Mouse (Mus musculus) hindbrain, embryonic 12.5 days (tissue): ENCODE results near the gene Hoxd3. TPM values are rescaled to one million over a fixed set of nuclear protein-coding genes. Genes with fewer than 3 reads are reported as not detected.

Experiments
- ATAC-seq: fragments of 200-750 bp; cut with Nextera tagmentation; 2 replicates; pipeline ENCODE4 v1.8.0; 2017; ENCODE audit warnings: moderate TSS enrichment; ENCODE audit not compliant: low FRiP score
- H3K27ac ChIP-seq: fragments of 300-500 bp; sonication (generic); 2 replicates; pipeline ENCODE4 v1.5.1; 2016; ENCODE audit warnings: mild to moderate bottlenecking
- H3K27me3 ChIP-seq: fragments of 300-500 bp; sonication (generic); 2 replicates; pipeline ENCODE4 v1.6.1; 2016; ENCODE audit warnings: mild to moderate bottlenecking
- H3K36me3 ChIP-seq: fragments of 300-500 bp; sonication (generic); 2 replicates; pipeline ENCODE4 v1.6.1; 2016; ENCODE audit warnings: mild to moderate bottlenecking
- H3K4me1 ChIP-seq: fragments of 300-500 bp; sonication (generic); 2 replicates; pipeline ENCODE4 v1.6.1; 2016
- H3K4me2 ChIP-seq: fragments of 300-500 bp; sonication (generic); replicated peaks from 2 replicates; pipeline ENCODE4 v1.6.1; 2016; ENCODE audit warnings: mild to moderate bottlenecking
- H3K4me3 ChIP-seq: fragments of 300-500 bp; sonication (generic); 2 replicates; pipeline ENCODE4 v1.5.1; 2016; ENCODE audit warnings: mild to moderate bottlenecking
- H3K9ac ChIP-seq: fragments of 300-500 bp; sonication (generic); 2 replicates; pipeline ENCODE4 v1.6.1; 2016; ENCODE audit warnings: mild to moderate bottlenecking, moderate library complexity
- H3K9me3 ChIP-seq: fragments of 300-500 bp; sonication (generic); replicated peaks from 2 replicates; pipeline ENCODE4 v1.6.1; 2016; ENCODE audit warnings: mild to moderate bottlenecking
- WGBS: fragments of 180-500 bp; shearing (Covaris S2); methylation state at CpG from one replicate; pipeline ENCODE4 v1.1.7; 2016; 5-methylcytosine and 5-hydroxymethylcytosine counted together
- polyA plus RNA-seq: library from polyadenylated mRNA; unstranded; fragments of >200 nt; fragmentation: Nextera tagmentation; extraction: Ambion mirVana; gene quantifications from 2 replicates; pipeline ENCODE4 v1.2.1, GENCODE M21; 2016

The Hoxd3 gene
- polyA plus RNA-seq, 1 experiment from 2014 or later = 69.6 TPM

DNA sequence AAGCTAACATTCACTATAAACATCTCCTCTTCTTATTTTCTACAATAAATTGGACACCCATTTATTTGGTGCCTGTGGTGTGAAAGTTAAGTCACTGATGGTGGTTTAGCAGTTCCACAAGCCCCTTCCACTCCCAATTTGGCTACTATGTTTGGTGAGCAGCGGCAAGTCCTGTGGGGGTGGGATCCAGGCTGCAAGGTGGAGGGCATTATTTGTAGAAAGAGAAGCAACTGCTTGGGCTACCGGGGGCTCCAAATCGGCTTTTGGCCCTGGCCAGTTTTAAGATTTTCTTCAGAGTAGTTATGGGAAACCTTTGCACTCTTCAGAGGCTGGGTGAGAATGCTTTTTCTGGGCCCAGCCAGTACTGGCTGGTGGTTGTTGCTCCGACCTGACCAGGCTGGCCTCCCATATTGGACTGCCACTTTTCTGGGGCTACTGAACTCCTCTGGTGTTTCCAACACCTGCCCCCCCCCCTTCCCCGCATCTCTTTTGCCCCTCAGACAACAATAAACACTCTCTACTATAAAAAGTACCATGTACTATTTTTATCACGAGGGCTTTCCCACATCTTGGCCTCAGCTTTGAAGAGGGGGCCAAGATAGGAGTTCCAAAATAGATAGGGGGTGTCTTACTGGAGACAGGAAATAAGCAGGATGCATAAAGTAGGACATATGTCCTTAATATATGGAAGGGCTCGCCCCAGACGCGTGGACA, 20.2 kb downstream of the Hoxd3 start:
- Histone ChIP-seq H3K36me3 (no peaks in the 10 kb centered on the region), H3K9ac (peak overlapping the region; percentile 73), H3K4me1 (no peaks in the 10 kb centered on the region), H3K9me3 (no peaks in the 10 kb centered on the region), H3K4me2 (peak overlapping the region; percentile 49), H3K4me3 (peak overlapping the region; percentile 44), H3K27me3 (peaks cover 90% of the 10 kb centered on the region), H3K27ac (peak overlapping the region; percentile 97)
- 4% methylated on average over 9 of the region's 9 CpGs for WGBS
- no peak for ATAC-seq

DNA sequence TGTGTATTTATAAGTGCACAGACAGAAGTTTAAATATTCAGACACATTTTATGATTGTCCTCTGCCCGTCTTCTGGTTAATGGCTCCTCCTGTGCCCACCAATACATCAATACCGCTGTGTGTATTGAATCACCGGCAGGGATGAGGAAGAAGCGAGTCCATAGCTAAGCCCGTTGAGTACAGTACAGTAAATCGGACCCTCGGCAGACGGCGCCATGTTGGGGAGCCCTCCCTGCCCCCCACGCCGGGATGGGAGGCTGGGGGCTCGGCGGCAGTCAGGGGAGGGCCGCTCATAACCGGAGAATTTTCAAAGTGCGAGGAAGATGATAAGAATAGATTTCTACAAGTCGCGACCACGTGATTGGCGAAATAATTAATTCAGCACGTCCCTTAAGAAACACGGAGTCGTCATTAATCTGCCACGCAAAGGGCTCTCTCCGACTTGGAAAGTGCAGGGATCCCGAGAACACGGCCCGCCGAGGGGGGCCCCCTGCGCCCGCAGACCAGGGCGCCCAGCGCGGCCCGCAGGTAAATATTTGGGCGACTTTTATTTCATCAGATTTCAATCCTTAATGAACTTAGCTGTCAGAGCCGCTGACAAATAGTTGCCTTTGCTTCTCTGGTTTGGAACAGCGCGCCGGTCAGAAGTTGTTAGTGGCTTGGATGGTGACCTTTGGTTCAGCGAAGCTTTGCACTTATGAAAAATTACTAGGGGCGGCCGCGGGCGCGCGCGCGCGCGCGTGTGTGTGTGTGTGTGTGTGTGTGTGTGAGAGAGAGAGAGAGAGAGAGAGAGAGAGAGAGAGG, 21.0 kb downstream of the Hoxd3 start:
- Histone ChIP-seq H3K4me1 (no peaks in the 10 kb centered on the region), H3K9ac (peak overlapping the region; percentile 73), H3K9me3 (no peaks in the 10 kb centered on the region), H3K36me3 (no peaks in the 10 kb centered on the region), H3K4me2 (peak overlapping the region; percentile 49), H3K4me3 (peak overlapping the region; percentile 44), H3K27ac (peak overlapping the region; percentile 97), H3K27me3 (peaks cover 90% of the 10 kb centered on the region)
- under 1% methylated on average over 44 of the region's 52 CpGs for WGBS
- no peak for ATAC-seq

DNA sequence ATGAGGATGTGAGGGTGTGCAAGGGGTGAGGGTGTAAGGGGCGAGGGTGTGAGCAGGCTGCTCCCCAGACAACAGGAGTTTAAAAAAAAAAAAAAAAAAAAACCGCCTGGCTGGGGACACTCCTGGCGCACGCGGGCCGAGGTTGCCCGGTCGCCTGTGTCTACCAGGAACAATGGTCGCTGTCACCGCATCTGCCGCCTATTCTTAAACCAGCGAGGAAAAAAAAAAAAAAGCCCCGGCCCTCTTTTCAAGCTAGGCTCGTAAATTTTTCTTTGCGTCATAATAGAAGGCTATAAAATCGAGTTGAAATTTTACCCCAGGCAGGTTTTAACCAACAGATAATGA, 21.6 kb downstream of the Hoxd3 start:
- Histone ChIP-seq H3K9me3 (no peaks in the 10 kb centered on the region), H3K27ac (peak overlapping the region; percentile 97), H3K36me3 (no peaks in the 10 kb centered on the region), H3K27me3 (peaks cover 90% of the 10 kb centered on the region), H3K4me2 (peak overlapping the region; percentile 49), H3K9ac (peak overlapping the region; percentile 73), H3K4me1 (no peaks in the 10 kb centered on the region), H3K4me3 (peak overlapping the region; percentile 44)
- ATAC-seq = no peak
- 2% methylated on average over 13 of the region's 16 CpGs for WGBS

DNA sequence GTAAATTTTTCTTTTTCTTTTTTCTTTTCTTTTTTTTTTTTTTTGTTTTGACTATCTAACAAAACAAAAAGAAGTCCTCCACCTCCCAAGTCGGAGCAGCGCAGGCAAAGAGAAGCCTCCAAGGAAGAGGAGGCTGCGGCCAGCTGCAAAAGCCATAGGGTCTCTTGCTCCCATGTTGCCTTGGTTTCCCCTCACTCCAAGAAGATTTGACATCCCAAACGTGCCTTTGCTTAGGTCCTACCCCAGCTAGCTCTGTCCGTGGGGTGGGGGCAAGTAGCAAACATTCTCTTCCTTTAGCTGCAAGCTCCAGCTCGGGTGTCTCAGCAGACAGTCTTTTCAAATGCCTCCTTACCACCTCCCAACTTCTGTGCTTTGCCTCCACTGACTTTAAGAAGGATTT, 22.0 kb downstream of the Hoxd3 start:
- Histone ChIP-seq H3K36me3 (no peaks in the 10 kb centered on the region), H3K9ac (peak overlapping the region; percentile 73), H3K27me3 (peaks cover 90% of the 10 kb centered on the region), H3K4me1 (no peaks in the 10 kb centered on the region), H3K4me3 (peak overlapping the region; percentile 44), H3K9me3 (no peaks in the 10 kb centered on the region), H3K4me2 (peak overlapping the region; percentile 49), H3K27ac (peak overlapping the region; percentile 97)
- WGBS = 2% methylated on average over 6 of the region's 6 CpGs
- ATAC-seq = no peak

DNA sequence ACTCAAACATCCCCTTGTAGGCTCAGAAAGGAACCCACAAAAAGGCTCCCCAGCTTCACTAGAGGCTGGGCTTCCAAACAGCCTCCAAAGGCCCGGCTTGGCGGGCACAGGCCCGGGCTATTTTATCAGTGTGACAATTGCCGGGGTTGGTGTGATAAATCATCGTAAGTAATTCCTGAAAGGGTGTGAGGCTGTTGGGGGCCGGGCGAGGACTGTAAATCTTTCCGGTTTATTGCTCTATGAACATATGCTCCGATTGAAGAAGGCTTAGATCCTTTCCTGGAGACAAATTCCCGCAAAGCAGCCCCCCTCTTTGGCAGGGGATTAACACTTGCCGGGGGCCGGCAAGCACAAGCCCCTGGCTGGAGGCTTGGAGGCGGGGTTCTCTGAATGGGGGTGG, 22.7 kb downstream of the Hoxd3 start:
- H3K27ac ChIP-seq = peak overlapping the region; percentile 97
- H3K36me3 ChIP-seq = no peaks in the 10 kb centered on the region
- ATAC-seq = peak; percentile 39; the same call in 1 of the 2 replicates
- peak overlapping the region; percentile 49 for H3K4me2 ChIP-seq
- H3K4me1 ChIP-seq = no peaks in the 10 kb centered on the region
- peak overlapping the region; percentile 44 for H3K4me3 ChIP-seq
- peak overlapping the region; percentile 73 for H3K9ac ChIP-seq
- peaks cover 91% of the 10 kb centered on the region for H3K27me3 ChIP-seq
- no peaks in the 10 kb centered on the region for H3K9me3 ChIP-seq
- 0% methylated on average over 13 of the region's 13 CpGs for WGBS

DNA sequence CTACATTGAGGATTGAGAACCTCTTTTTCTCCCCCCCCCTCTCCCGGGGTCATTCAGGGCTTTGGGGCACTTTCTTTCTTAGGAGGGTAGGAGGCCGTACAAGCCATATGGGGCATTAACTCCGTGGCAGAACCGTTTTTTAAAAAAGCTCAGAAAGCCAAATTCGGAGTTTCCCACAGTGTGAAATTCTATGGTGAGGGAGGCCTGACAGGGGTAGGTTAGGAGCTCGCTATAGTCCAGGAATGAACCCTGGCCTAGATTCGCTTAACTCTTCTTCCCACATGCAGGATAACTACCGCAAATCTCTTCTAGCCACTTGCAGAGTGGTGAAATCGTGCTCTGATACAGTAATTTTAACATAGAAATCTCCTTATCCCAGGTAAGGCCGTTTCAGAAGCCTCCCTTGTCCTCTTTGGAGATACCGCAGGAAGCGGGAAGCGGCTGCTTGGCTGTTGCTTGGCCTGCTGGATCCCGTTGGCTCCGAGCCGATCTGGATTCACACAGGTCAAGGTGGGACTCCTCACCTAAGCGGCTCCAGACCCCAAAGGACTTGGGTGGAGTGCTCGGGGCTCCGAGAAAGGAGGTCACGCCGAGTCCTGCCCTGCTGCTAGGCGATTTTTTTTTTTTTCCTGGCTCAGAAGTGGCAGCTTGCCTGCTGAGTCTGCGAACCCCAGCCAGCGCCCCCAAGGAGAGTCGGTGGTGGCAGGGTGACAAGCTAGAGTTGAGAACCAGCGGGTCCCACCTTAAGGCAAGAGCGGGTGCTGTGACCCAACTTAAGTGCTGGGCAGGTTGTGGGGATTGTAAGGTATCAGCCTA, 23.5 kb downstream of the Hoxd3 start:
- peaks cover 92% of the 10 kb centered on the region for H3K27me3 ChIP-seq
- H3K36me3 ChIP-seq = no peaks in the 10 kb centered on the region
- no peak for ATAC-seq
- peak overlapping the region; percentile 49 for H3K4me2 ChIP-seq
- H3K9me3 ChIP-seq = no peaks in the 10 kb centered on the region
- peak overlapping the region; percentile 97 for H3K27ac ChIP-seq
- WGBS = under 1% methylated on average over 27 of the region's 27 CpGs
- H3K4me1 ChIP-seq = no peaks in the 10 kb centered on the region
- H3K4me3 ChIP-seq = peak overlapping the region; percentile 44
- peak overlapping the region; percentile 73 for H3K9ac ChIP-seq

DNA sequence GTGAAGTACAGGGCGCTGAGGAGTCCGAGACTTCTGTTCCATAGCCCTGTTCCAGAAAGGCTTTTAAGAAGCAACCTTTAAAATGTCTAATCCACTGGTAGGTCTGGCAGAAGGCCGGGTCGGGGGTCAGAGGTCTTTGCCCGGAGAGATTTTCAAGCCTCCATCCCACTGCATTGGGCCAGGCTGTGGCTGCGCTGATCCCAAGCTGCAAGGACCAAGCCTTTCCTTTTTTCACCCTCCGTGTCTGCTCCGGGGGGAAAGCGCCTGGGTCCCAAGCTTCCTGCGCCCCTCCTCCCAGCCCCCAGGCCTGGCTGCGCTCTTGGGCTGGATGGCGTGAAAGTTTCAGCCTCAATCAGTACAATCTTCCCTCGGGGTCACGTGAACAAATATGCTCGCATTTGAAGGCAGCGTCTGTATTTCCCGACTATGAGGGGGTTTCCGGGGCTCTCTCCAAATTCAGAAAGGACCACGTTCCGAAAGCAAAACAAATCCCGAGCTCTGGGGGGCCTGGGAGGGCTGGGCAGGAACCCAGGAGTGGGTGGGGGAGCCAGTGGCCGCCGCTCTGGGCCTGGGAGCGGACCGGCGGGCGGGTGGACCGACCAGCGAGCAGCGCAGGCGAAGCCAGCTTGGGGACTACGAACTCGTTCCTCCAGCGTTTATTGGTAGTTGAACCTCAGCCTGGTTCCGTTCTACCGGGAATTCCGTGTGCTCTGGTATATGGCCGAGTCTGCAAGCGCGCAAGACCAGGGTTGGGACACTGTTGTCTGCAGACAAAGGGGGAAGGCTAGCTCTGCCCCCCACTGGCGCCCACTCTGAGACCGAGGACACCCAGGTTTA, 24.3 kb downstream of the Hoxd3 start:
- peak overlapping the region; percentile 49 for H3K4me2 ChIP-seq
- no peaks in the 10 kb centered on the region for H3K36me3 ChIP-seq
- H3K27ac ChIP-seq = peak overlapping the region; percentile 97
- no peak for ATAC-seq
- H3K27me3 ChIP-seq = peaks cover 92% of the 10 kb centered on the region
- peak overlapping the region; percentile 73 for H3K9ac ChIP-seq
- peak overlapping the region; percentile 44 for H3K4me3 ChIP-seq
- H3K9me3 ChIP-seq = no peaks in the 10 kb centered on the region
- H3K4me1 ChIP-seq = no peaks in the 10 kb centered on the region; the same call in 1 of the 2 replicates
- under 1% methylated on average over 42 of the region's 42 CpGs for WGBS

DNA sequence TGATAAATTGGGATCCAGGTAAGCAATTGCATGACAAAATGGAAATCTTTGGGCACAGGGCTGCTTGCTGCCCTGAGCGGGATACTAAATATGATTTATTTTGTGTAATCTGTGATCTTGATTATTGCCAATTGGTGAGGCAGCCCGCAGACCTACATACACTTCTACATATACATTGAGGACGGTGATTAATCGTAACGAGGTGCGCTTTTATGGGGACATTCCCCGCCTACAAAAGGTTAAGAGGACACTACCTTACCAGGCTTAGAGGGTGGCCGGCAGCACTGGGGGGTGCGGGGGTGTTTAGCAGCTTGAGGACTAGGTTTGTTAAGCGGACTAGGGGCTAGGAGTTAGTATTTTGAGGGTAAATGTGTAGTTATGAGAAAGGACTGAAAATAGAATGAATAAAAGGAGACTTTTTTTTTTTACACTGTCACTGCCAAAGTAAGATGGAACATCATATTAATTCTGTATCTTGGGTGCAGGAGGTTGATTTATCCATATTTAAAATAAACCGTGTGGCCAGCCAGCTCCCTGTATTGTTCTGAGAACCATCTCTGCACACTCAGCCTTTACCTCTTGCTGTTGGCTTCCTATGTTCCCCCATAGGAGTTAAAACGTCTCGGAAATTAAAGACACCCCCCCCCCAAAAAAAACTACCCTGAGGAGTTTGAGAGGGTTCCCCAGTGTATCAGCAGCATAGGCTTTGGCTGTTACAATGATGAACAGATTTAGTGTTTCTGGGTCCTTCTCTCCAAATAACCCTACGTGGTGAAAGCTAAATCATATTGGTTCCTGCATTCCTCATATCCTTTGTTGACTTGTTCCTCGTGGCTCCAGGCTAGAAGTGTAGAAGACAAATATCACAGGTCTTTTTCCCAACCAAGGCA, 25.2 kb downstream of the Hoxd3 start:
- Histone ChIP-seq H3K9me3 (no peaks in the 10 kb centered on the region), H3K4me2 (peak overlapping the region; percentile 49), H3K4me3 (peak overlapping the region; percentile 44), H3K9ac (peak overlapping the region; percentile 73), H3K4me1 (peaks cover 3% of the 10 kb centered on the region; the same call in 1 of the 2 replicates), H3K36me3 (no peaks in the 10 kb centered on the region), H3K27ac (peak overlapping the region; percentile 97), H3K27me3 (peaks cover 93% of the 10 kb centered on the region)
- 4% methylated on average over 15 of the region's 15 CpGs for WGBS
- no peak for ATAC-seq

DNA sequence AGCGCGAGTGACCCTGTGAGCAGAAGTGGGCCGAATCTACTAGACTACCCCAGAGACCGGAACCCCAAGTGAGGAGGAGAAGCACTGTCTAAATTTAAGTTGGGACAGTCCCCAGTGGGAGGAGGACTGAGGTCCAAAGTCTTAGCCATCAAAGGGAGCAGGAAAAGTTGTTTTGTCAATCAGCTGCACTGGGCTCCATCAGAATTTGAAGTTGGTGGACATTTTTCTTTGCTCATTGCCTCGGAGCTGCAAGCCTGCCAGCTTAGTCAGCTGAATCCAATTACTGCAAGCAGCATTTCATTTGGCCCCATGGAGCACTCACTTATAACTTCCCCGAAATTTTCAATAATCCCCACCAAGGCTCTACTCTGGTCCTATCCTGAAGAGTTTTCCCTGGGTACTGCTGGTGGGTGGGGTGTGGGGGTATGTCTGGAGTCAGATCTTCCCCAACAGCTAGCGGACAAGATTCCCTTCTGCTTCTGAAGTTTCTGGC, 25.9 kb downstream of the Hoxd3 start:
- peak overlapping the region; percentile 49 for H3K4me2 ChIP-seq
- peak overlapping the region; percentile 97 for H3K27ac ChIP-seq
- H3K4me1 ChIP-seq = peaks cover 3% of the 10 kb centered on the region; the same call in 1 of the 2 replicates

DNA sequence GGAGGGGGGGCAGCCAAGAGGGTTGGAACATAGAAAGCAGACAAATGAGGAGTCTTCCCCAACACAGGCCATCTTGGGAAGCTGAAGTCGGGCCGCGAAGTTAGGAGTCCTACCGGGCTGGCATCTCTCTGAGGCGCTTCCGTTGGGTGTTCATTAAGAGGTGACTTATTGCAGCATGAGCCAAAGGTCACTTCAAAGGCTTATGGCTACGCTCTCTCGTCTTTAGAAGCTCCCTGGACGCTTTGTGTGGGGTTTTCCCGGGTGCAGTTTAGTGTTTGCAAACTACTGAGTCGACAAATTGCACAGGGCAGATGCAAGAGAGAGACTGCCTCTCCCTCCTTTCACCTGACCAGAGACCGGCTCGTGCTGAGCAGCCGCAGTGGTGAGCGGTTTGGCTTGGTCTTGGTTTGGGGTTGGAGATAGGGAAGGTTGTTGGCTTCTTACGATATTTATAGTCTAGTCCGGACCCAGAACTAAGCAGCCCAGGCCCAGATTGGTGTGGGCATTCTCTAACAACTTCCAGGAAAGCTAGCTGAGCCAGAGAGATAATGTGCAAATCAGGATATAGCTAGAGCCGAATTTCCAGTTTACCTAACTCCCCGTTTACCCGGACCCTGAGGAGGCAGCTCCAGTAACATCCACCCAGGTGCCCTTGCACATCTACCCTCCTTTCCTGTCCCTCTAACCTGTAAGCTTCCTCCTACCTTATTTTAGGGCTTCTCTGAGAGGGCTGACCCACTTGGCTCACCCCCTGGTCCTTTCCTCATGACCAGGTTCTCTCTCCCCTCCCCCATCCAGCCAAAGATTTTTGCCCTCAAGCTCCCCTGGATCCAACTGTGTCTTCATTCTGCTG, 27.1 kb downstream of the Hoxd3 start:
- peak overlapping the region; percentile 73 for H3K9ac ChIP-seq
- no peaks in the 10 kb centered on the region for H3K36me3 ChIP-seq
- H3K4me2 ChIP-seq = peak overlapping the region; percentile 49
- peaks cover 95% of the 10 kb centered on the region for H3K27me3 ChIP-seq
- H3K4me3 ChIP-seq = peak overlapping the region; percentile 44
- ATAC-seq = no peak
- H3K4me1 ChIP-seq = peaks cover 5% of the 10 kb centered on the region; the same call in 1 of the 2 replicates
- no peaks in the 10 kb centered on the region for H3K9me3 ChIP-seq
- H3K27ac ChIP-seq = peak overlapping the region; percentile 97
- 1% methylated on average over 20 of the region's 20 CpGs for whole genome bisulfite sequencing

More for the DNA sequence above, 25.9 kb downstream of the Hoxd3 start:
- Histone ChIP-seq H3K9ac (peak overlapping the region; percentile 73), H3K36me3 (no peaks in the 10 kb centered on the region), H3K27me3 (peaks cover 93% of the 10 kb centered on the region), H3K4me3 (peak overlapping the region; percentile 44), H3K9me3 (no peaks in the 10 kb centered on the region)
- no peak for ATAC-seq
- WGBS = 2% methylated on average over 7 of the region's 7 CpGs
